Mouse (Mus musculus) T-helper 2 cell (primary cell): Measurements from ENCODE around the gene Ino80d.

Experiments used
- in situ Hi-C: fragments of 300-600 bp; cut with MboI, MseI; formaldehyde crosslinking; loops from one replicate; pipeline ENCODE4 v1.15.1; 2025; ENCODE audit warnings: high pct_unique_total_duplicates

Ino80d gene

DNA sequence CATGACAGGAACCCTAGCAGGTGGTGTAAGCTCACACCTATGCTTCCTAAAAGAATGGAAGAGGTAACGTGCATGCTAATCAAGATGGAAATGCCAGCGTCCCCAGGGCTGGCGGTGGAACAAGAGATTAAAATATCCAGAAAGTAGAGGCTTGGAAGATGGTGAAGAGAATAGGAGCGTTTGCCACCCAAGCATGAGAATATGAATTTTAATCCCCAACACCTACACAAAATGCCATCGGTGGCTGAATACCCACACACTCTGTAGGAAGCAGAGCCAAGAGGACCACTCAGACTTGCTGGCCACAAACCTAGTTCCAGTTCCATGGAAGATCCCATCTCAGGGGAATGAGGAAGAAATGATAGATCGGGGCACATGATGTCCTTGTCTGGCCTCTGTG, 195.2 kb downstream of the Ino80d start:
- in situ Hi-C loops: no loop called here

DNA sequence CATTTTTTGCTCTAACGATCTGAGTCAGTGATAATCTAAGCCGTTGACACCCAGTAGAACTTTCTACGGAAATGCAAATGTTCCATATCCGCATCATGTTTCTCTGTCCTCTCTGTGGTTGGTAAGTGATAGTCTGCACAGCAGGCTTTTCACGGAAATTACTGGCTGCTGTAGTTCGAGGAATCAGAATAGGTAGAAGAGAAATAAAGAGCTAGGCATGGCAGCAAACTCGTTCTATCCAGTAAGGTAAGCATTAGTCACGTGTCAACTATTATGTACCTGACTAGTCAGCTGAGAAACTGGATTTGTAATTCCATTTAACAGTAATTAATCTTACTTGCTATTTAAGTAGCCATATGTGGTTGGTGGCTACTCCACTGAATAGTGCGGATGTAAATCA, 197.9 kb downstream of the Ino80d start:
- in situ Hi-C loops: no loop called here

DNA sequence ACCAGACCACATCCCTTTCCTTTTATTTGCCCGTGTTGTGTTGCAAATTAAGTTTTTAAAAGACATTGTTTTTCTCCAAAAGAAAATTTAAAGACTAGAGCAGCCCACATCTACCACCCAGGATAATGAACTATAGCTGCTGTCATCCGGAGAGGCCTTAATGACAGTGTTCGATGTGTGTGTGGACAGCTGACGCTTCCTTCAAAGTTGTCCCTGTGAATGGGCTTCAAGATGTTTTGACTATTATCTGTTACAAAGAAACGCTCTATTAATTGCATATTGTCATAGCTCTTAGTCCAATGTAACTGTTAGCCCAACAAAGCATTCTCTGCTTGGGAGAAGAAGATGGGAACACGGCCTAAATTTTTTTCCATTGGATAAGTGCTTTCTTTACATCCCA, 200.0 kb downstream of the Ino80d start:
- in situ Hi-C loops: no loop called here

DNA sequence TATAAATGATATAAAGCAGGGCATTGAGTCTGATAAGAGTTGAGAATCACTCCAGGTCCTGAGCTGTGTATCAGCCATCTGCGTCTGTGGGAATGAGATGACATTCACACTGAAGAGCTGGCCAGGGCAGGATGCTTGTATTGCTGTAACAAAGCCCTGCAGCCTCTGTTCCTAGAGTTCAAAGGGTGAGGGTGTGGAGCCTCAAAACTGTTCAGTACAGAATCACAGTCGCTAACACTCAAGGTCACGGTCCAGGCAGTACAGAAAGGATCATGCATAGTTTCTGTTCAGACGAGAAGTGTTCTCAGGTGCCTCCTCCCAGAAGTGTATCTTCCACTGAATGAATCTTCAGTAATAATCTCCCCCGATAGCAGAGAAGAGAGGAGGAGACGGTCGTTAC, 203.0 kb downstream of the Ino80d start:
- in situ Hi-C loops: no loop called here

DNA sequence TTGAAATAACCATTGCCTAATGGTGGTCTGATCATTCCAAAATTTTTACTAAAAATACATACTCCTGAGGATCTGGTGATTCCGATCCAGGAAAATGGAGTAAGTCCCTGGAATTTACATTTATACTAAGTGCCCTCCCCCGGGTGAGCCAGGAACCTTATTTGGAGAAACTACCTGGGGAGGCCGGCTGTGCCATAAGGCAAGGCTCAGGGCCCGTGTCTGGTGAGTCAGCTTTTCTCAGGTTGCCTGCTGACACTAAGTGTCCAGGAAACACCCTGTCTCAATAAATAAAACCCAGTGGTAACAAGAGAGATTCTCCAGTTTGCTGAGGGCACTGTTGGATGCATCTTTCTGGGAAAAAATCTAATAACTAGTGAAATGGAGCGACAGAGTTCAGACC, 205.3 kb downstream of the Ino80d start:
- in situ Hi-C loops: no loop called here

DNA sequence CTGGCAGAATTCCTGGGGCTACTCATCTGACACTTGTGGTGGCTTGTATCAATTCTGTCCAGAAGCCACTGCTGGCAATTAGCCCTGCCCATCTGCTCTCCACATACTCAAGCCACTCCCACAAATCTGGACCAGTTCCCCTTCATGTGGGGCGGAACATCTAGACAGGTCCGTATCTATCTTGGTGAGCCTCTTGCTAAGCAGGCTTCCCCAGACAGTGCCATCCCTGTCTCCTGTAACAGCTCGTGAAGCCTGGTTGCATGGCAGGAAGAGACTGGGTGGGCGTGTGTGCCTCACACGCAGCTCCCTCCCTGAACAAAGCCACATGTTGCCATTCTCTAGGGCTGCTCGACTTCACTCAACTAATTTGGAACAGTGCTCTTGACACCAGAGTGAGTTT, 206.0 kb downstream of the Ino80d start:
- in situ Hi-C loops: no loop called here
